Comparison of ENCODE assay signal across 23 mouse cellular contexts in the genomic region with DNA sequence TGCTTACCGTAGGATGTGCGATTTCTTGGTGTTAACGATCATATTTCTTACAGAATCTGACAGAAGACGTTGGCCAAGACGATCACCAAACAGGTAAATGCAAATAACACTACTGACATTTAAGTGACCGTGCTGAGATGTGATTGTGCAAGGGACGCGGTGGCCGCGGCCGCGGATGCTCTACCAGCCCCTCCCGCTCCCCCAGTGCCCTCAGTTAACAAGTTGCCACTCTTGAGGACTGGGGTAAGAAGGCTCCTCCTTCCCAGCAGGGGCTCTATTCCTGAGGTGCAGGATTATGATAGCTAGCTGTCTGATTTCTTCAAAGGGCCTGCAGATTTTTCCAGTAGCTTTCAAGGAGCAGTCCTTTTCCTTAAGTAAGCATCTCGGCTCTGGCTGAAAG. TPM values are rescaled to one million over a fixed set of nuclear protein-coding genes. Genes with fewer than 3 reads are reported as not detected.
DNase-seq lines count a peak whose midpoint lies in the region; ATAC-seq and TF ChIP-seq lines count a peak whose summit lies in the region.
"Had no signal": no experiment of that assay in that cellular context is flagged by ENCODE, and none has a peak within 500 bp of the region (broad histone marks: within the 10 kb centered on the region; RNA-seq: fewer than 3 reads in every experiment).

No protein-coding gene starts in this region.

- H3K4me1 ChIP-seq in heart, embryonic 13.5 days, result peaks cover 44% of the 10 kb centered on the region
- peaks cover 14% of the 10 kb centered on the region; the same call in 1 of the 2 replicates for H3K4me1 ChIP-seq in heart, postnatal 0 days (ENCODE audit: control insufficient read depth, insufficient read depth)
- H3K4me1 ChIP-seq in heart, adult 2 months (ENCODE audit: control insufficient read depth, insufficient read depth, low read length), result no peaks in the 10 kb centered on the region; the same call in 1 of the 2 replicates
- H3K4me1 ChIP-seq in lung, postnatal 0 days (ENCODE audit: insufficient read depth, low read depth, low read length), result no peaks in the 10 kb centered on the region; the same call in 1 of the 2 replicates
- H3K4me1 ChIP-seq: embryonic facial prominence, embryonic 15.5 days; forebrain, embryonic 12.5 days had no signal

- TF ChIP-seq CTCF in heart, postnatal 0 days (IDR thresholded peaks at IDR 0.05; ENCODE audit: low read depth), result no peak
- TF ChIP-seq CTCF in heart, adult 2 months (IDR thresholded peaks at IDR 0.05), result no peak
- TF ChIP-seq CTCF in lung, postnatal 0 days (IDR thresholded peaks at IDR 0.05), result no peak

- no peak overlapping the region for H3K4me2 ChIP-seq in heart, embryonic 13.5 days
- no peak overlapping the region for H3K4me2 ChIP-seq in heart, postnatal 0 days (ENCODE audit: low read depth, low read length)
- no peak overlapping the region for H3K4me2 ChIP-seq in lung, postnatal 0 days (replicated peaks; ENCODE audit: low read depth, low read length)
- H3K4me2 ChIP-seq: embryonic facial prominence, embryonic 13.5 days; embryonic facial prominence, embryonic 15.5 days; forebrain, embryonic 12.5 days had no signal

- ATAC-seq in heart, embryonic 13.5 days (ENCODE audit: extremely low read depth, insufficient number of reproducible peaks, low FRiP score, low TSS enrichment), result no peak
- ATAC-seq in heart, postnatal 0 days (ENCODE audit: insufficient read depth, low read depth), result no peak
- peak; percentile 52 for ATAC-seq in lung, postnatal 0 days
- ATAC-seq: forebrain, embryonic 14.5 days had no signal

- H3K4me3 ChIP-seq in heart, embryonic 13.5 days, result no peak overlapping the region
- H3K4me3 ChIP-seq in heart, postnatal 0 days (ENCODE audit: low read depth, low read length), result no peak overlapping the region
- H3K4me3 ChIP-seq in heart, adult 2 months, result no peak overlapping the region
- H3K4me3 ChIP-seq in lung, postnatal 0 days (ENCODE audit: low read depth, low read length), result no peak overlapping the region
- H3K4me3 ChIP-seq: embryonic facial prominence, embryonic 13.5 days; embryonic facial prominence, embryonic 15.5 days; erythroblast, embryonic 14.5 days; forebrain, embryonic 10.5 days; forebrain, embryonic 12.5 days had no signal

- H3K9me3 ChIP-seq in heart, embryonic 13.5 days, result no peaks in the 10 kb centered on the region
- H3K9me3 ChIP-seq in heart, postnatal 0 days (replicated peaks; ENCODE audit: control insufficient read depth, low read length), result no peaks in the 10 kb centered on the region
- no peaks in the 10 kb centered on the region for H3K9me3 ChIP-seq in lung, postnatal 0 days (ENCODE audit: low read length)
- H3K9me3 ChIP-seq: embryonic facial prominence, embryonic 13.5 days; embryonic facial prominence, embryonic 15.5 days; forebrain, embryonic 10.5 days; forebrain, embryonic 12.5 days had no signal

- intact Hi-C loops in heart, postnatal 36 days (cut with DNase I), result no loop called here
- intact Hi-C loops in heart, adult 2 months (cut with DNase I), result no loop called here

- peaks cover 20% of the 10 kb centered on the region for H3K36me3 ChIP-seq in heart, embryonic 13.5 days
- no peaks in the 10 kb centered on the region for H3K36me3 ChIP-seq in heart, postnatal 0 days (replicated peaks; ENCODE audit: control insufficient read depth, insufficient read depth, low read length)
- H3K36me3 ChIP-seq in heart, adult 2 months (ENCODE audit: control insufficient read depth, insufficient read depth, low read length), result peaks cover 2% of the 10 kb centered on the region; the same call in 1 of the 2 replicates
- no peaks in the 10 kb centered on the region for H3K36me3 ChIP-seq in lung, postnatal 0 days (ENCODE audit: insufficient read depth, low read length)

- peak overlapping the region; percentile 37; the same call in 1 of the 2 replicates for H3K9ac ChIP-seq in heart, embryonic 13.5 days
- no peak overlapping the region for H3K9ac ChIP-seq in heart, postnatal 0 days (replicated peaks; ENCODE audit: low read depth, low read length)
- H3K9ac ChIP-seq in heart, adult 2 months (ENCODE audit: low read depth, low read length), result no peak overlapping the region
- no peak overlapping the region for H3K9ac ChIP-seq in lung, postnatal 0 days (replicated peaks; ENCODE audit: low read depth)
- H3K9ac ChIP-seq: embryonic facial prominence, embryonic 13.5 days; embryonic facial prominence, embryonic 15.5 days; forebrain, embryonic 12.5 days had no signal

- H3K79me2 ChIP-seq in heart, adult 2 months (replicated peaks; ENCODE audit: control insufficient read depth, insufficient read depth, low read length), result no peaks in the 10 kb centered on the region; the same call in 1 of the 2 replicates

- no peak for DNase-seq in heart, postnatal 36 days
- no peak for DNase-seq in heart, postnatal 0 days (ENCODE audit: low spot score)
- no peak for DNase-seq in heart, adult 2 months
- DNase-seq in lung, postnatal 0 days (ENCODE audit: low spot score), result no peak
- no peak for DNase-seq in lung, postnatal 25 days (ENCODE audit: low spot score)
- DNase-seq in thymus, postnatal 14 days, result no peak
- DNase-seq: adrenal gland, adult 2 months; adrenal gland, postnatal 10 days; adrenal gland, postnatal 25 days; cerebellum, adult 11 months; cerebellum, adult 18-20 months; cerebellum, adult 8-10 months; cerebellum, adult 9-11 months; cerebellum, postnatal 14 days; cerebellum, postnatal 36 days; embryo, embryonic 11 days had no signal

- no peak overlapping the region for H3K27ac ChIP-seq in heart, embryonic 13.5 days (replicated peaks)
- 0 out of 2 replicates have a peak overlapping the region, but pooled peaks have one; percentile 43 for H3K27ac ChIP-seq in heart, postnatal 0 days (ENCODE audit: low read depth)
- H3K27ac ChIP-seq in heart, adult 2 months, result no peak overlapping the region
- H3K27ac ChIP-seq in lung, postnatal 0 days (ENCODE audit: low read length), result no peak overlapping the region
- H3K27ac ChIP-seq: embryonic facial prominence, embryonic 13.5 days; embryonic facial prominence, embryonic 15.5 days; forebrain, embryonic 10.5 days; forebrain, embryonic 12.5 days had no signal

- no peak for TF ChIP-seq EP300 in heart, postnatal 0 days (IDR thresholded peaks at IDR 0.05; ENCODE audit: low read depth)
- no peak for TF ChIP-seq EP300 in heart, adult 2 months (IDR thresholded peaks at IDR 0.05; ENCODE audit: insufficient read depth, low read depth, low read length)
- TF ChIP-seq EP300 in lung, postnatal 0 days (IDR thresholded peaks at IDR 0.05), result no peak

- 85% methylated on average over 14 of the region's 14 CpGs for WGBS in heart, embryonic 13.5 days
- 86% methylated on average over 14 of the region's 14 CpGs for WGBS in heart, postnatal 0 days
- WGBS in heart, adult 2 months, result 92% methylated on average over 14 of the region's 14 CpGs
- 60% methylated on average over 14 of the region's 14 CpGs for WGBS in lung, postnatal 0 days

- H3K27me3 ChIP-seq in heart, embryonic 13.5 days (replicated peaks), result no peaks in the 10 kb centered on the region
- no peaks in the 10 kb centered on the region for H3K27me3 ChIP-seq in heart, postnatal 0 days (ENCODE audit: control insufficient read depth, insufficient read depth, low read length)
- H3K27me3 ChIP-seq in heart, adult 2 months (ENCODE audit: control insufficient read depth, insufficient read depth, low read length), result no peaks in the 10 kb centered on the region
- H3K27me3 ChIP-seq in lung, postnatal 0 days (replicated peaks; ENCODE audit: insufficient read depth, low read length), result no peaks in the 10 kb centered on the region
- H3K27me3 ChIP-seq: embryonic facial prominence, embryonic 13.5 days; embryonic facial prominence, embryonic 15.5 days; forebrain, embryonic 12.5 days had no signal

- TF ChIP-seq POLR2A in heart, adult 2 months (IDR thresholded peaks at IDR 0.05; ENCODE audit: insufficient read depth, low read depth, low read length), result no peak

RNA-seq across cellular contexts. Expression of a gene that starts 30.3 kb away (rescaled TPM):
- 15.2 and 15.7 TPM in 2 replicates for polyA plus RNA-seq in heart, embryonic 13.5 days (2015; fragmentation: Nextera tagmentation; extraction: Ambion mirVana)
- total RNA-seq in heart, postnatal 36 days (2021), result 10 to 100 TPM; 14.7 to 18.2 TPM
- 5.2 and 5.6 TPM in 2 replicates for total RNA-seq in heart, postnatal 0 days (2014; rRNA removed; ENCODE audit: low replicate concordance)
- polyA plus RNA-seq in heart, postnatal 0 days (2015; fragmentation: Nextera tagmentation; extraction: Ambion mirVana), result 9.9 and 10.4 TPM in 2 replicates
- 10 to 100 TPM; 17.2 to 17.4 TPM for total RNA-seq in heart, adult 2 months (2021)
- 4.7 and 9.6 TPM in 2 replicates for polyA plus RNA-seq in heart, adult 2 months (2012; rRNA removed)
- polyA plus RNA-seq in lung, postnatal 0 days (2015; fragmentation: Nextera tagmentation; extraction: Ambion mirVana), result 13.7 and 14.7 TPM in 2 replicates
- polyA plus RNA-seq: erythroblast, embryonic 14.5 days had no signal
